Mouse (Mus musculus) lung, postnatal 0 days (tissue): ENCODE results near the gene Thoc7. TPM values are rescaled to one million over a fixed set of nuclear protein-coding genes. Genes with fewer than 3 reads are reported as not detected.
"Not testable (repeated sequence)": the region's sequence is repeated elsewhere in the genome, so short reads cannot be mapped to it uniquely, and the experiment has no call there.

ENCODE experiments used
- ATAC-seq: fragments of 200-750 bp; cut with Nextera tagmentation; 2 replicates; pipeline ENCODE4 v1.8.0; 2017; ENCODE audit warnings: moderate library complexity
- DNase-seq: peaks from one replicate; pipeline ENCODE4 v3.0.0-alpha.2; 2016; ENCODE audit warnings: low spot score
- H3K27ac ChIP-seq: fragments of 300-500 bp; sonication (generic); 2 replicates; pipeline ENCODE4 v1.5.1; 2014; ENCODE audit warnings: antibody characterized with exemption, mild to moderate bottlenecking, low read length, mixed read lengths
- H3K27me3 ChIP-seq: fragments of 300-500 bp; sonication (generic); replicated peaks from 2 replicates; pipeline ENCODE4 v1.6.1; 2014; ENCODE audit warnings: low read length, mixed read lengths; ENCODE audit not compliant: insufficient read depth
- H3K36me3 ChIP-seq: fragments of 300-500 bp; sonication (generic); 2 replicates; pipeline ENCODE4 v1.6.1; 2014; ENCODE audit warnings: low read length, mixed read lengths; ENCODE audit not compliant: insufficient read depth
- H3K4me1 ChIP-seq: fragments of 300-500 bp; sonication (generic); 2 replicates; pipeline ENCODE4 v1.6.1; 2014; ENCODE audit warnings: antibody characterized with exemption, low read depth, low read length, mixed read lengths; ENCODE audit not compliant: insufficient read depth
- H3K4me2 ChIP-seq: fragments of 300-500 bp; sonication (generic); replicated peaks from 2 replicates; pipeline ENCODE4 v1.6.1; 2014; ENCODE audit warnings: low read depth, mild to moderate bottlenecking, low read length, moderate library complexity, mixed read lengths
- H3K4me3 ChIP-seq: fragments of 300-500 bp; sonication (generic); 2 replicates; pipeline ENCODE4 v1.5.1; 2014; ENCODE audit warnings: low read depth, low read length
- H3K9ac ChIP-seq: fragments of 300-500 bp; sonication (generic); replicated peaks from 2 replicates; pipeline ENCODE4 v1.6.1; 2014; ENCODE audit warnings: low read depth, mild to moderate bottlenecking
- H3K9me3 ChIP-seq: fragments of 300-500 bp; sonication (generic); 2 replicates; pipeline ENCODE4 v1.6.1; 2016; ENCODE audit warnings: low read length, mixed read lengths
- CTCF ChIP-seq: IDR thresholded peaks from 2 replicates; pipeline ENCODE4 v1.5.1; 2016; ENCODE audit warnings: antibody characterized with exemption, mild to moderate bottlenecking
- EP300 ChIP-seq: IDR thresholded peaks from 2 replicates; pipeline ENCODE4 v1.6.1; 2016; ENCODE audit warnings: antibody characterized with exemption, mild to moderate bottlenecking, control low read depth
- WGBS: fragments of 180-500 bp; shearing (Covaris S2); extraction: QIAGEN DNeasy Blood & Tissue Kit; methylation state at CpG from one replicate; pipeline ENCODE4 v1.1.7; 2014; 5-methylcytosine and 5-hydroxymethylcytosine counted together
- polyA plus RNA-seq: library from polyadenylated mRNA; unstranded; fragments of >200 nt; fragmentation: Nextera tagmentation; extraction: Ambion mirVana; gene quantifications from 2 replicates; pipeline ENCODE4 v1.2.1, GENCODE M21; 2015

Gene Thoc7
- polyA plus RNA-seq, 1 experiment from 2014 or later, result 117 TPM

DNA sequence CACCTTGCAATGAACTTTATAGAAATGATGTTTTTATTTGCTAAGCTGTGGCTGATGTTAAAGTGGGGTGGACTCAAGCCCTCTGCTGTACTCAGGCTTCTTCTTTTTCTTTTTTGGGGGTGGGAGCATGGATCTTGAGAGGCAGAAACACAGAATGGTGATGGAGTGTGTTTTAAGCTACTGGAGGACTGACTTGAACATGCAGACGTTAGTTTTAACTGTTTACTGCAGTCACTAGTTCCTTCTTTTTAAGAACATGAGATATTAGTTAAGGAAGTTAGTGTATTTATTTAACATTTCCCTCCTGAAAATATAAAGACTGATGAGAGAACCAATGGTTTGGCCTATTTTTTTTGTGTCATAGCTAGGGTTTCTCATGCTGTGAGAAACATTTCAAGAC is 1.9 kb upstream of the Thoc7 start:
- DNase-seq (no peak), ATAC-seq (no peak)
- Histone ChIP-seq H3K4me1 (no peaks in the 10 kb centered on the region), H3K27me3 (no peaks in the 10 kb centered on the region), H3K36me3 (no peaks in the 10 kb centered on the region), H3K9ac (no peak overlapping the region), H3K9me3 (no peaks in the 10 kb centered on the region), H3K4me3 (no peak overlapping the region), H3K4me2 (no peak overlapping the region), H3K27ac (no peak overlapping the region)
- 52% methylated on average over 1 of the region's 1 CpGs for WGBS
- TF ChIP-seq CTCF, result no peak
- TF ChIP-seq EP300, result no peak

GRCm38 (mm10) chr14:13962476-13962875 is 824 bp upstream of the Thoc7 start:
- 88% methylated on average over 6 of the region's 6 CpGs for WGBS
- DNase-seq (no peak), ATAC-seq (no peak)
- Histone ChIP-seq H3K4me1 (no peaks in the 10 kb centered on the region), H3K9ac (no peak overlapping the region), H3K27ac (no peak overlapping the region), H3K4me2 (no peak overlapping the region), H3K9me3 (no peaks in the 10 kb centered on the region), H3K4me3 (no peak overlapping the region), H3K27me3 (no peaks in the 10 kb centered on the region), H3K36me3 (no peaks in the 10 kb centered on the region)
- TF ChIP-seq EP300 (no peak), CTCF (no peak)

DNA sequence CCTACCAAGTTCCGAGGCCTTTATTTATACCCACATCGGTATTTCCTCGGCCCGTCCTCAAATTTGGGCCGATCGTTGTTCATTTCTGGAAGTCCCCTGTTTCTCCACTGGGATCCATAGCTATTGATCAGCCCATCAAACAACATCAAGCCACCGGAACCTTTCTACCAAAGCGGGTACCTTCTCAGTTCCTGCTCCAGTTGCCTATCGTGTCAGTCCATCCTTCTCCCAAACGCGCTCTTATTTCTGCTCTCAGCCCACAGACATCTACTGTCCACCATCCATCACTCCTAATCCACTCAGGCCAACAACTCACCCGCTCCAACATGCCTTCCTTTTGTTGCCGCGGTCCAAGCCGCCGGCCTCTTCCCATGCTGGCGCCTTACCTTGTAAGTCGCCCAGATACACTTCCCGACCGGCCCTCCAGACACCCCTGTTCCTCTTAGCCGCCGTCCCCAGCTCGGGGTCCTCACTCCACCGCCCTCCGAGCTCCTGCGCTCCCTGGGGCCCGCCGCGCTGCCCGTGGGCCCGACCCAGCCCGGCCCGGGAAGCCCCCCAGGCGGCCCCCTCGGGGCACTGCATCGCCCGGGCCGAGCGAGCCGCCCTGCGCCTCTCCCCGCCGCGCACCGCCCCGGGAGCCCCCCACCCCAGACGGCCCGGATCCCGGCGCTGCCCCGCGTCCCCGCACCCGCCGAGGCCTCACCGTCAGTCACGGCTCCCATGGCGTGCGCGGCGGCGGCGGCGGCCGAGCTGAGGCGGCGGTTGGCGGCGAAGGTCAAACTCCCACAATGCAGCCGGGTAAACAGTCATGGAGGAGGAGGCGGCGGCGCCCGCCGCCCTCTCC is 948 bp downstream of the Thoc7 start:
- no peaks in the 10 kb centered on the region for H3K4me1 ChIP-seq
- H3K4me3 ChIP-seq, result peak overlapping the region; percentile 92
- ATAC-seq, result peak; percentile 92
- H3K27ac ChIP-seq, result peak overlapping the region; percentile 90
- under 1% methylated on average over 58 of the region's 75 CpGs for WGBS
- H3K9me3 ChIP-seq, result no peaks in the 10 kb centered on the region
- no peaks in the 10 kb centered on the region for H3K36me3 ChIP-seq
- peak overlapping the region; percentile 79 for H3K4me2 ChIP-seq
- TF ChIP-seq EP300 (no peak), CTCF (no peak)
- H3K9ac ChIP-seq, result peak overlapping the region; percentile 89
- peak; percentile 83 for DNase-seq
- H3K27me3 ChIP-seq, result no peaks in the 10 kb centered on the region

DNA sequence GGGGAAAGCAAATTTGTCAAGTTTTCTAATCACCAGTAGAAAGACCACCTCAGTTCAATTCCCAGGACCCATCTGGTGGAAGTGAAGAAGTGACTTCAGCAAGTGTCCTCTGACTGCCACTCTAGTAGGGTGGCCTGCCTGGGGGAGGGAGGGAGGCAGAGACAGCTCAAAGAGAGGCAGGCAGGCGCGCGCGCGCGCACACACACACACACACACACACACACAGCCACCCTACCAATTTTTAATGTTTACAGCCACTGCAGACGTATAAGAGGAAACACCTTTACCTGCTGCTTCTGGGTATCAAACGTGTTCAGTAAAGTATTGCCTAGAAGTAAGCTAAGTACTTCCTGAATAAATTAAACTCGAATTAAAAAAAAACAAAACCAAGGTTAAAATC is 1.6 kb downstream of the Thoc7 start:
- WGBS, result 0% methylated on average over 8 of the region's 9 CpGs
- no peaks in the 10 kb centered on the region for H3K36me3 ChIP-seq
- ATAC-seq, result no peak
- peak overlapping the region; percentile 92 for H3K4me3 ChIP-seq
- H3K4me1 ChIP-seq, result no peaks in the 10 kb centered on the region
- peak overlapping the region; percentile 9; the same call in 1 of the 2 replicates for H3K27ac ChIP-seq
- no peaks in the 10 kb centered on the region for H3K9me3 ChIP-seq
- peak; percentile 32 for DNase-seq
- H3K27me3 ChIP-seq, result no peaks in the 10 kb centered on the region
- H3K4me2 ChIP-seq, result peak overlapping the region; percentile 79
- peak overlapping the region; percentile 89 for H3K9ac ChIP-seq
- TF ChIP-seq EP300 (no peak), CTCF (no peak)

- WGBS, result 98% methylated on average over 3 of the region's 3 CpGs
- not testable (repeated sequence) for DNase-seq
Observed at GRCm38 (mm10) chr14:13952151-13952550, 9.5 kb downstream of the Thoc7 start.

GRCm38 (mm10) chr14:13950401-13950800 is 11.3 kb downstream of the Thoc7 start:
- H3K4me3 ChIP-seq, result no peak overlapping the region
- no peak overlapping the region for H3K9ac ChIP-seq
- ATAC-seq (no peak), DNase-seq (peak; percentile 45)
- H3K27ac ChIP-seq, result no peak overlapping the region
- no peaks in the 10 kb centered on the region for H3K9me3 ChIP-seq
- TF ChIP-seq CTCF (peak; percentile 64), EP300 (no peak)
- H3K36me3 ChIP-seq, result peaks cover 21% of the 10 kb centered on the region; the same call in 1 of the 2 replicates
- H3K4me1 ChIP-seq, result no peaks in the 10 kb centered on the region
- no peaks in the 10 kb centered on the region for H3K27me3 ChIP-seq
- no peak overlapping the region for H3K4me2 ChIP-seq

More at GRCm38 (mm10) chr14:13952151-13952550, 9.5 kb downstream of the Thoc7 start:
- H3K27ac ChIP-seq, H3K4me1 ChIP-seq, H3K4me3 ChIP-seq, H3K4me2 ChIP-seq, H3K9me3 ChIP-seq, H3K9ac ChIP-seq, ATAC-seq, H3K27me3 ChIP-seq: not testable (repeated sequence)
- H3K36me3 ChIP-seq, result peaks cover 21% of the 10 kb centered on the region; the same call in 1 of the 2 replicates
